Mouse (Mus musculus): ENCODE results near the gene Rb1. TPM values are rescaled to one million over a fixed set of nuclear protein-coding genes. Genes with fewer than 3 reads are reported as not detected.

The Rb1 gene
- total and polyA plus RNA-seq, 3 experiments: 6.3 to 13.2 TPM; not detected in 1

DNA sequence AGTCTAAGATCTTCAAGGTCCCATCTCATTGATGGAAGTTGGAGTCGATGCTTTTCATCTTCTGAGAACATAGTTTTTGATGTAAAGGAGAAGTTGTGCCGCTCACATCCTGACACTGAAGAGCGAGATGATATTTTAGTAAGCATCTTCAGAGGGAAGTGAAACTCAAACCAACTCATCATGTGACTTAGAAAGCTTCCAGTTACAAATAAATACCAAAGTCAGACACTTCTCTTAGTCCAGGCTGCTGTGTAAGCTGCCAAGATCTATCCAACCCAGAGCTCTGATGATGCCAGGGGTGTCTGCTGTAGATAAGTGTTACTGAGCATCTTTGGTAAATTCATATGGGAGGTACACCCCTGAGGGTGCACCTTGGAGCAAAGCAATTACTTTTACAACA, 8.3 kb upstream of the Rb1 start:
- Histone ChIP-seq H3K4me3 (ENCODE audit: control insufficient read depth in 1 of 2, insufficient read depth in 1 of 2, low read depth in 2 of 2, low read length in 2 of 2) (no peak overlapping the region), H3K79me2 (ENCODE audit: control insufficient read depth, insufficient read depth, low read length, poor library complexity) (no peaks in the 10 kb centered on the region), H3K9me3 (replicated peaks; ENCODE audit: insufficient read depth, low read length) (no peaks in the 10 kb centered on the region), H3K27me3 (ENCODE audit: control insufficient read depth in 1 of 2, insufficient read depth in 2 of 2, low read length in 2 of 2) (no peaks in the 10 kb centered on the region), H3K9ac (ENCODE audit: control insufficient read depth, low read depth, low read length, poor library complexity, severe bottlenecking) (no peak overlapping the region), H3K27ac (ENCODE audit: control insufficient read depth, low read depth, low read length) (no peak overlapping the region), H3K4me1 (ENCODE audit: control insufficient read depth in 1 of 2, insufficient read depth in 2 of 2, low read length in 2 of 2) (no peaks in the 10 kb centered on the region), H3K36me3 (ENCODE audit: control insufficient read depth in 1 of 2, insufficient read depth in 2 of 2, low read length in 2 of 2) (no peaks in the 10 kb centered on the region)
- peak; percentile 25 for DNase-seq (ENCODE audit: low read depth, low spot score)
- no peak for TF ChIP-seq KAT2A (conservative IDR thresholded peaks at IDR 0.05; ENCODE audit: low read depth, low read length)
- TF ChIP-seq USF1 (IDR thresholded peaks at IDR 0.05; ENCODE audit: low read depth, low read length): peak; percentile 58; the same call in 1 of the 2 replicates

- Histone ChIP-seq H3K9me3 (replicated peaks; ENCODE audit: insufficient read depth, low read length) (no peaks in the 10 kb centered on the region), H3K9ac (ENCODE audit: control insufficient read depth, low read depth, low read length, poor library complexity, severe bottlenecking) (no peak overlapping the region), H3K27me3 (ENCODE audit: control insufficient read depth in 1 of 2, insufficient read depth in 2 of 2, low read length in 2 of 2) (no peaks in the 10 kb centered on the region), H3K36me3 (ENCODE audit: control insufficient read depth in 1 of 2, insufficient read depth in 2 of 2, low read length in 2 of 2) (no peaks in the 10 kb centered on the region), H3K79me2 (ENCODE audit: control insufficient read depth, insufficient read depth, low read length, poor library complexity) (no peaks in the 10 kb centered on the region), H3K4me3 (ENCODE audit: control insufficient read depth in 1 of 2, insufficient read depth in 1 of 2, low read depth in 2 of 2, low read length in 2 of 2) (no peak overlapping the region), H3K27ac (ENCODE audit: control insufficient read depth, low read depth, low read length) (no peak overlapping the region), H3K4me1 (ENCODE audit: control insufficient read depth in 1 of 2, insufficient read depth in 2 of 2, low read length in 2 of 2) (no peaks in the 10 kb centered on the region)
- no peak for DNase-seq (ENCODE audit: low read depth, low spot score)
- TF ChIP-seq USF1 (IDR thresholded peaks at IDR 0.05; ENCODE audit: low read depth, low read length) (no peak), GATA1 (IDR thresholded peaks at IDR 0.05; ENCODE audit: low read depth, low read length) (no peak), ZC3H11A (IDR thresholded peaks at IDR 0.05; ENCODE audit: low read depth, low read length) (no peak), ZMIZ1 (IDR thresholded peaks at IDR 0.05; ENCODE audit: low read depth, low read length) (no peak), NRF1 (IDR thresholded peaks at IDR 0.05; ENCODE audit: insufficient read depth, low read depth, low read length, poor library complexity, severe bottlenecking) (no peak), BHLHE40 (IDR thresholded peaks at IDR 0.05; ENCODE audit: borderline replicate concordance, low read depth, low read length) (no peak), NELFE (IDR thresholded peaks at IDR 0.05; ENCODE audit: low read depth, low read length) (no peak), MEF2A (IDR thresholded peaks at IDR 0.05; ENCODE audit: extremely low read depth, insufficient replicate concordance, low read depth, low read length, poor library complexity, severe bottlenecking) (no peak), USF2 (IDR thresholded peaks at IDR 0.05; ENCODE audit: borderline replicate concordance in 1 of 2, insufficient read depth in 1 of 2, low read depth in 1 of 2, low read length in 2 of 2) (no peak), EP300 (IDR thresholded peaks at IDR 0.05; ENCODE audit: low read depth in 1 of 2, low read length in 2 of 2) (no peak), HCFC1 (IDR thresholded peaks at IDR 0.05; ENCODE audit: low read depth, low read length) (no peak), ZKSCAN1 (IDR thresholded peaks at IDR 0.05; ENCODE audit: low read depth, low read length) (no peak)
Measured at GRCm38 (mm10) chr14:73331386-73331785, 5.8 kb upstream of the Rb1 start.

- no peak overlapping the region for H3K4me3 ChIP-seq (ENCODE audit: control insufficient read depth in 1 of 2, insufficient read depth in 1 of 2, low read depth in 2 of 2, low read length in 2 of 2)
- DNase-seq (ENCODE audit: low read depth, low spot score): no peak
- no peaks in the 10 kb centered on the region for H3K27me3 ChIP-seq (ENCODE audit: control insufficient read depth in 1 of 2, insufficient read depth in 2 of 2, low read length in 2 of 2)
- H3K9ac ChIP-seq (ENCODE audit: control insufficient read depth, low read depth, low read length, poor library complexity, severe bottlenecking): no peak overlapping the region
- no peak overlapping the region for H3K27ac ChIP-seq (ENCODE audit: control insufficient read depth, low read depth, low read length)
- TF ChIP-seq NRF1 (IDR thresholded peaks at IDR 0.05; ENCODE audit: insufficient read depth, low read depth, low read length, poor library complexity, severe bottlenecking) (no peak), E2F4 (IDR thresholded peaks at IDR 0.05; ENCODE audit: borderline replicate concordance, low read depth, low read length) (no peak), ZMIZ1 (IDR thresholded peaks at IDR 0.05; ENCODE audit: low read depth, low read length) (no peak), POLR2AphosphoS5 (IDR thresholded peaks at IDR 0.05; ENCODE audit: borderline replicate concordance, low read depth, low read length) (no peak), ELF1 (IDR thresholded peaks at IDR 0.05; ENCODE audit: low read depth, low read length) (no peak), CTCF (IDR thresholded peaks at IDR 0.05 in 2 of 3, conservative IDR thresholded peaks at IDR 0.05 in 1 of 3; ENCODE audit: control insufficient read depth in 1 of 3, insufficient read depth in 1 of 3, low read depth in 2 of 3, low read length in 3 of 3, poor library complexity in 1 of 3, severe bottlenecking in 1 of 3) (no peak), MAFK (IDR thresholded peaks at IDR 0.05; ENCODE audit: borderline replicate concordance, low read depth, low read length) (no peak), POLR2AphosphoS2 (IDR thresholded peaks at IDR 0.05; ENCODE audit: low read length) (no peak), RAD21 (IDR thresholded peaks at IDR 0.05; ENCODE audit: low read depth, low read length) (no peak), USF1 (IDR thresholded peaks at IDR 0.05; ENCODE audit: low read depth, low read length) (no peak), NELFE (IDR thresholded peaks at IDR 0.05; ENCODE audit: low read depth, low read length) (no peak), TBP (IDR thresholded peaks at IDR 0.05; ENCODE audit: low read depth, low read length) (no peak), MAX (IDR thresholded peaks at IDR 0.05; ENCODE audit: low read length) (no peak), HCFC1 (IDR thresholded peaks at IDR 0.05; ENCODE audit: low read depth, low read length) (no peak), BHLHE40 (IDR thresholded peaks at IDR 0.05; ENCODE audit: borderline replicate concordance, low read depth, low read length) (no peak), MYB (IDR thresholded peaks at IDR 0.05; ENCODE audit: low read depth, low read length) (no peak), MXI1 (IDR thresholded peaks at IDR 0.05; ENCODE audit: low read depth, low read length) (no peak), MYC (IDR thresholded peaks at IDR 0.05; ENCODE audit: low read depth, low read length) (no peak)
- no peaks in the 10 kb centered on the region for H3K9me3 ChIP-seq (replicated peaks; ENCODE audit: insufficient read depth, low read length)
- H3K36me3 ChIP-seq (ENCODE audit: control insufficient read depth in 1 of 2, insufficient read depth in 2 of 2, low read length in 2 of 2): no peaks in the 10 kb centered on the region
- H3K79me2 ChIP-seq (ENCODE audit: control insufficient read depth, insufficient read depth, low read length, poor library complexity): peaks cover 7% of the 10 kb centered on the region; the same call in 1 of the 2 replicates
- no peaks in the 10 kb centered on the region for H3K4me1 ChIP-seq (ENCODE audit: control insufficient read depth in 1 of 2, insufficient read depth in 2 of 2, low read length in 2 of 2)
Measured at GRCm38 (mm10) chr14:73329871-73330270, 4.2 kb upstream of the Rb1 start.

Data from MEL (cell line).